ENCODE assay signal across 9 mouse cellular contexts in the genomic region with DNA sequence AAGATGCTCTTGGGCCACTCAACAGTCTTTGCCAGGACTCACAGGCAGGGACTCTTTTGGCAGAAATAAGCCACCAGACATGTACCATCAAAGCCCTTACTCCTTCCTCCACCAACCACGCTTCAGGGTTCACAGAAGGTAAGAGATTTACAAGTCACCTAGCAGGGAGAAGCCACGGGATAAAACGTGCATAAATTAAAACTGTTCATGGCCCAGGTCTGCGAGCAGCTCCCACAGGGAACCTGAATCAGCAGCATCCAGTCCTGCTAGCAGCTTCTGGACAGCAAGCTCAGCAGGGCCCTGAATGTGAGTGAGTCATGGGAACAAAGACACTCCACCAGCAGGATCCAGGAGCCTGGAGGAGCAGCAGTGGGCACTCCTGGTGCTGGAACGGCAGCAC. TPM values are rescaled to one million over a fixed set of nuclear protein-coding genes. Genes with fewer than 3 reads are reported as not detected.
DNase-seq lines count a peak whose midpoint lies in the region; ATAC-seq and TF ChIP-seq lines count a peak whose summit lies in the region.
"Had no signal": no experiment of that assay in that cellular context is flagged by ENCODE, and none has a peak within 500 bp of the region (broad histone marks: within the 10 kb centered on the region; RNA-seq: fewer than 3 reads in every experiment).

No protein-coding gene starts in this region.

- peak overlapping the region; percentile 53 for H3K27ac ChIP-seq in heart, embryonic 13.5 days (replicated peaks)
- peak overlapping the region; percentile 83 for H3K27ac ChIP-seq in kidney, postnatal 0 days

- DNase-seq in heart, postnatal 14 days = no peak
- DNase-seq in 3T3-L1 (ENCODE audit: low read depth, low spot score) (peak; percentile 56), R1 (ENCODE audit: low read depth, low spot score) (peak; percentile 38)
- DNase-seq in kidney, postnatal 0 days (ENCODE audit: low spot score) = no peak
- no peak for DNase-seq in ovary, postnatal 10 days (ENCODE audit: low spot score)
- no peak for DNase-seq in retina, embryonic 14.5 days (ENCODE audit: low spot score)
- DNase-seq in embryo, embryonic 11 days = no peak
- DNase-seq: spleen, adult 18-20 months had no signal

- peaks cover 61% of the 10 kb centered on the region for H3K4me1 ChIP-seq in heart, embryonic 13.5 days
- peaks cover 39% of the 10 kb centered on the region for H3K4me1 ChIP-seq in kidney, postnatal 0 days (replicated peaks; ENCODE audit: insufficient read depth, low read length)

- H3K27me3 ChIP-seq in heart, embryonic 13.5 days (replicated peaks) = no peaks in the 10 kb centered on the region
- no peaks in the 10 kb centered on the region for H3K27me3 ChIP-seq in kidney, postnatal 0 days (ENCODE audit: insufficient read depth, low read length)

- intact Hi-C loops in heart, postnatal 14 days (cut with DNase I) = no loop called here

- no peak for TF ChIP-seq CTCF in kidney, postnatal 0 days (IDR thresholded peaks at IDR 0.05; ENCODE audit: low read depth)

- WGBS in heart, embryonic 13.5 days = 60% methylated on average over 5 of the region's 5 CpGs
- WGBS in kidney, postnatal 0 days = 47% methylated on average over 5 of the region's 5 CpGs

- peak overlapping the region; percentile 50; the same call in 1 of the 2 replicates for H3K9ac ChIP-seq in heart, embryonic 13.5 days
- 0 out of 2 replicates have a peak overlapping the region, but pooled peaks have one; percentile 1 for H3K9ac ChIP-seq in kidney, postnatal 0 days (ENCODE audit: low read depth, low read length)

- H3K4me2 ChIP-seq in heart, embryonic 13.5 days = no peak overlapping the region
- H3K4me2 ChIP-seq in kidney, postnatal 0 days (ENCODE audit: low read length) = no peak overlapping the region

- peaks cover 8% of the 10 kb centered on the region; the same call in 1 of the 2 replicates for H3K36me3 ChIP-seq in heart, embryonic 13.5 days
- H3K36me3 ChIP-seq in kidney, postnatal 0 days (ENCODE audit: insufficient read depth, low read length) = no peaks in the 10 kb centered on the region

- H3K9me3 ChIP-seq in heart, embryonic 13.5 days = no peaks in the 10 kb centered on the region
- H3K9me3 ChIP-seq in kidney, postnatal 0 days (replicated peaks; ENCODE audit: low read length) = no peaks in the 10 kb centered on the region

- no peak for ATAC-seq in heart, embryonic 13.5 days (ENCODE audit: extremely low read depth, insufficient number of reproducible peaks, low FRiP score, low TSS enrichment)
- peak; percentile 58 for ATAC-seq in kidney, postnatal 0 days (replicated peaks; ENCODE audit: low FRiP score, low read depth)

- H3K4me3 ChIP-seq in heart, embryonic 13.5 days = no peak overlapping the region
- H3K4me3 ChIP-seq in kidney, postnatal 0 days (replicated peaks; ENCODE audit: low read depth, low read length) = no peak overlapping the region

RNA-seq across cellular contexts. Expression of a gene that starts 7.9 kb away (rescaled TPM):
- polyA plus RNA-seq in heart, embryonic 13.5 days (2015; fragmentation: Nextera tagmentation; extraction: Ambion mirVana) = 127 and 140 TPM in 2 replicates
- 100 to 1,000 TPM; 105 to 126 TPM for total RNA-seq in heart, postnatal 14 days (2021)
- polyA plus RNA-seq in kidney, postnatal 0 days (2015; fragmentation: Nextera tagmentation; extraction: Ambion mirVana) = 102 and 131 TPM in 2 replicates

Comparison
In these comparisons a context has a peak if more than half of its experiments do, and no peak if none do; other contexts are left out.
1. DNase-seq: peak in 3T3-L1 (single experiment) and R1 (single experiment); none in heart, postnatal 14 days (0 of 2), kidney, postnatal 0 days (single experiment), ovary, postnatal 10 days (single experiment), retina, embryonic 14.5 days (single experiment) and embryo, embryonic 11 days (single experiment).